Mouse (Mus musculus) kidney, adult 2 months (tissue): ENCODE measurements at regions not wholly inside any gene's neighbourhood (a gene's known extent, or its start where the extent isn't known, plus 50 kb on each side); places are given as distances from the start of the nearest gene placed in this dataset.

ENCODE experiments used
- DNase-seq: peaks from one replicate; pipeline ENCODE4 v3.0.0; 2021
- H3K27ac ChIP-seq: fragments of 200-500 bp; 2 replicates; pipeline ENCODE4 v1.5.1; 2012; ENCODE audit warnings: low read depth, low read length, control low read depth, inconsistent platforms; ENCODE audit not compliant: insufficient read depth
- H3K27me3 ChIP-seq: fragments of 200-500 bp; replicated peaks from 2 replicates; pipeline ENCODE4 v1.6.1; 2012; ENCODE audit warnings: mild to moderate bottlenecking, moderate library complexity, low read length, inconsistent platforms; ENCODE audit not compliant: control insufficient read depth, insufficient read depth
- H3K36me3 ChIP-seq: fragments of 200-500 bp; 2 replicates; pipeline ENCODE4 v1.6.1; 2012; ENCODE audit warnings: mild to moderate bottlenecking, moderate library complexity, low read length, inconsistent platforms; ENCODE audit not compliant: control insufficient read depth, insufficient read depth
- H3K4me1 ChIP-seq: fragments of 200-500 bp; 2 replicates; pipeline ENCODE4 v1.6.1; 2011; ENCODE audit warnings: low read length; ENCODE audit not compliant: control insufficient read depth, insufficient read depth
- H3K4me3 ChIP-seq: fragments of 200-500 bp; 2 replicates; pipeline ENCODE4 v1.5.1; 2011; ENCODE audit warnings: mild to moderate bottlenecking, low read depth, low read length, control low read depth; ENCODE audit not compliant: insufficient read depth
- CTCF ChIP-seq: fragments of 200-500 bp; conservative IDR thresholded peaks from 2 replicates; pipeline ENCODE4 v1.5.1; 2011; ENCODE audit warnings: low read depth, mild to moderate bottlenecking, control low read depth, low read length, moderate library complexity, mixed read lengths; ENCODE audit not compliant: insufficient read depth, insufficient read length
- POLR2A ChIP-seq: fragments of 200-500 bp; IDR thresholded peaks from one replicate; pipeline ENCODE4 v1.6.1; 2011; ENCODE audit warnings: low read depth, low read length, control low read depth
- WGBS: fragments of 180-500 bp; shearing (Covaris S2); methylation state at CpG from one replicate; pipeline ENCODE4 v1.1.7; 2018; 5-methylcytosine and 5-hydroxymethylcytosine counted together

DNA sequence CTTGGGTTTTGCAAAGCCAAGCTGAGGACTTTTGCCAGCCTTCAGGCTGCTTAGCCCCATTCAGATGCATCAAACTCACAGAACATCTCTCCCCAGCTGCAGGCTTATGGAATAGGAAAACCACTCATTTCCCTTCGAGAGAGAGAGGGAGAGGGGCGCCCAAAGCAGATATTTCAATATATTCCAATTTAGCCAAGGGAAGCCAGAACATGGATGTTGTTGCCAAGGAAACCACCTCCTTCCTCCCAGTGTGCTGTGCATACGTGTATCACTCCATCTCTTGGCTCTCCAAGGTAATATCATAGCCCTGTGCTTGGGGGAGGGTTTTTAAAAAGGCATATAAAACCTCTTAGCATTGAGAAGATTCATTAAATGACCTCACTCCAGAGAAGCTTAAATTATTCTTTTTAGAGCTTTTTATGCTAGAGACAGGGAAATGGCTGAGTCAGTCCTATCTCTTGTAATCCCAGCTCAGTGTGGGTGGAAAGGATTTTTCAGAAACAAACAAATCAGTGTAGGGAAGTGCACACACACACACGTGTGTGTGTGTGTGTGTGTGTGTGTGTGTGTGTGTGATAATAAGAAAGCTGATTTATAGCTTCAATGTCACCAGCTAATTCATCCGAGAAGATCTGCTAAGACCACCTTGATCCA, 245.1 kb downstream of the Rps24 start:
- Histone ChIP-seq H3K27me3 (no peaks in the 10 kb centered on the region), H3K4me3 (no peak overlapping the region), H3K27ac (no peak overlapping the region), H3K4me1 (no peaks in the 10 kb centered on the region), H3K36me3 (no peaks in the 10 kb centered on the region)
- DNase-seq = no peak
- 65% methylated on average over 5 of the region's 5 CpGs for WGBS
- TF ChIP-seq POLR2A (no peak), CTCF (no peak)

DNA sequence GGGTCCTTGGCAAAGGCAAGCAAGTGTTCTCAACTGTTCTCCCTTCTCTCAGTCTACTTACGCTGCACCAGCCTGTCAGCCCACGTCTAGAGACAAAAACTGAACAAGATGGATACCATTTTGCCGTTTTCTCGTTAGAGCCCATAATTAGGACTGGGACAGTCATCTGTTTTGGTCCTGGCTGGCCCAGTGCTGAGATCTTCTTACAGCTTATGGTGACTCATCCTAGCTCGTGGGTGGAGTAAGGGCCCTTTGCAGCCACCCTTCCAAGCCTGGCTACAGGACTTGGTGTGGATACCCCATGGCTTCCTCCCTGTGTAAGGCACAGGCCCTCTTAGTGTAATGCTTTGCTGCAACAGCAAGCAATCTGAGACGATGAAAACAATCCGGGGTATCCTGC, 246.4 kb downstream of the Rps24 start:
- H3K36me3 ChIP-seq = no peaks in the 10 kb centered on the region
- WGBS = 87% methylated on average over 7 of the region's 7 CpGs
- H3K27ac ChIP-seq = no peak overlapping the region
- no peak for DNase-seq
- no peaks in the 10 kb centered on the region for H3K27me3 ChIP-seq
- TF ChIP-seq POLR2A (no peak), CTCF (no peak)
- no peak overlapping the region for H3K4me3 ChIP-seq
- no peaks in the 10 kb centered on the region for H3K4me1 ChIP-seq

GRCm38 (mm10) chr14:24738869-24739268, 251.9 kb downstream of the Rps24 start:
- DNase-seq = peak; percentile 12
- Histone ChIP-seq H3K27me3 (no peaks in the 10 kb centered on the region), H3K4me3 (no peak overlapping the region), H3K4me1 (no peaks in the 10 kb centered on the region), H3K27ac (no peak overlapping the region), H3K36me3 (no peaks in the 10 kb centered on the region)
- 0 out of 2 replicates have a peak, but pooled peaks have one; percentile 7 for TF ChIP-seq CTCF
- no peak for TF ChIP-seq POLR2A

DNA sequence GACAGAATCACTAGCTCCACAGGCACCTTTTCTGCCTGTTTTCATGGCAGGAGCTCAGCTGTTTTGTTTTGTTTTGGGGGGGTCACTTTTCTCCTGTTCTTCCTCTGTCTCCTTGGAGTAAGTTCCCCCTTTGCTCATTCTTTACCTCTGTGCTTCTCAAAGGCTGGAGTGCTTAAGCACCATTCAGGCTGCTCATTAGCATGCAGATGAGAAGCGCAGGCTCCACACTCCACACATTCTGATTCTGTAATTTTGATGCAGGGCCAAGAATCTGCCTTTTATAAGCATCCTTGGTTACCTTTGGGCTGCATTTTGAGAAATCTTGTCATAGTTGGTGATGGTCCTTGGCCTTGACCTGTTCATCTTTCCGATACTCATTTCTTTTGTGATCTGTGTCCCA, 257.5 kb downstream of the Rps24 start:
- Histone ChIP-seq H3K27ac (no peak overlapping the region), H3K4me3 (no peak overlapping the region), H3K27me3 (no peaks in the 10 kb centered on the region), H3K4me1 (no peaks in the 10 kb centered on the region), H3K36me3 (no peaks in the 10 kb centered on the region)
- no peak for DNase-seq
- 83% methylated on average over 2 of the region's 2 CpGs for WGBS
- TF ChIP-seq POLR2A (no peak), CTCF (no peak)

GRCm38 (mm10) chr14:24745730-24746129, 258.8 kb downstream of the Rps24 start:
- DNase-seq = peak; percentile 34
- Histone ChIP-seq H3K27me3 (no peaks in the 10 kb centered on the region), H3K27ac (0 out of 2 replicates have a peak overlapping the region, but pooled peaks have one; percentile 17), H3K4me3 (no peak overlapping the region), H3K4me1 (no peaks in the 10 kb centered on the region), H3K36me3 (no peaks in the 10 kb centered on the region)
- WGBS = 28% methylated on average over 3 of the region's 3 CpGs
- TF ChIP-seq POLR2A = no peak
- TF ChIP-seq CTCF = no peak

GRCm38 (mm10) chr14:24747471-24747795, 260.5 kb downstream of the Rps24 start:
- H3K36me3 ChIP-seq = no peaks in the 10 kb centered on the region
- WGBS = 42% methylated on average over 4 of the region's 4 CpGs
- no peaks in the 10 kb centered on the region for H3K27me3 ChIP-seq
- no peaks in the 10 kb centered on the region for H3K4me1 ChIP-seq
- TF ChIP-seq CTCF (no peak), POLR2A (no peak)
- no peak overlapping the region for H3K4me3 ChIP-seq
- DNase-seq = no peak
- no peak overlapping the region for H3K27ac ChIP-seq

DNA sequence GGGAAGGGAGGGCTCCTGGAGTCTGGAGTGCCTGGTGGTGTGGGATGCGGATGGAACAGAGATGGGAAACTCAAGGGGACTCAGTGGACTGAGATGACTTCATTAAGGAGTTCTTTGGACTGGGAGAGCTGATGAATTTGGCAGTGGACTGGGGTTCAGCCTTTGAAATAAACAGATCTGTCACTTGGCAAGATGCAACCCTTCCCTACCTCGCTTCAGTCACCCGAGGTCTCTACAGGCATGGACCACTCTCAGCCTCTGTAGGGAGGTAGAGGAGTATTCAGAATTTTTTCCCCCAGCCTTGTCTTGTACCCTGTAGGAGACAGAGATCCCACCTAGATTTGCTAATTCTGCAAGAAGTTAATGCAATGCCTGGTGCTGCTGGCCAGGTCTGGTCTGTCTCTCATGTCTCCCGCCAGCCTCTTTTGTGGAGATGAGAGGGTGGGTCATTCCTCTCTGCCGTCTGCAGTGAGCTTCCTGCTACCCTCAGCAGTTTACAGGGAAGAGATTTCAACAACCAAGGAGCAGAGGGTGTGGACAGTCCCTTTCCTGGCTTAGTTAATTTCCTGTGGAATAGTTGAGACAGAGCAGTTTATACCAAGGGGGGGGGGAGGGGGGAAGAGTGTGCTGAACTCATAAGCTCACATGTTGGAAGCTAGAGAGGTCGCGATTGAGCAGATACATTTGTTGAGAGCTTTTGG, 261.0 kb downstream of the Rps24 start:
- H3K27ac ChIP-seq = peak overlapping the region; percentile 58
- DNase-seq = peak; percentile 69

More for the DNA sequence above, 261.0 kb downstream of the Rps24 start:
- no peak for TF ChIP-seq CTCF
- no peak for TF ChIP-seq POLR2A
- H3K4me3 ChIP-seq = no peak overlapping the region
- no peaks in the 10 kb centered on the region for H3K4me1 ChIP-seq
- WGBS = 39% methylated on average over 7 of the region's 7 CpGs
- H3K27me3 ChIP-seq = no peaks in the 10 kb centered on the region
- no peaks in the 10 kb centered on the region for H3K36me3 ChIP-seq
